Mouse (Mus musculus) G1E-ER4 (cell line): ENCODE data around the gene Alkbh4. TPM values are rescaled to one million over a fixed set of nuclear protein-coding genes. Genes with fewer than 3 reads are reported as not detected.

Experiments used
- GATA1 ChIP-seq: IDR thresholded peaks from one replicate; pipeline ENCODE4 v1.8.0; 2012; ENCODE audit warnings: low read length, inconsistent platforms
- polyA plus RNA-seq: library from polyadenylated mRNA; stranded (reverse); fragments of >175 nt; gene quantifications from 2 replicates; pipeline ENCODE4 v1.2.3, GENCODE M21; 2012

Gene Alkbh4
- polyA plus RNA-seq, 1 experiment, result 42.7 TPM

- TF ChIP-seq GATA1, result no peak
These were observed 33.9 kb downstream of the Alkbh4 start for GRCm38 (mm10) chr5:136169626-136170511.

DNA sequence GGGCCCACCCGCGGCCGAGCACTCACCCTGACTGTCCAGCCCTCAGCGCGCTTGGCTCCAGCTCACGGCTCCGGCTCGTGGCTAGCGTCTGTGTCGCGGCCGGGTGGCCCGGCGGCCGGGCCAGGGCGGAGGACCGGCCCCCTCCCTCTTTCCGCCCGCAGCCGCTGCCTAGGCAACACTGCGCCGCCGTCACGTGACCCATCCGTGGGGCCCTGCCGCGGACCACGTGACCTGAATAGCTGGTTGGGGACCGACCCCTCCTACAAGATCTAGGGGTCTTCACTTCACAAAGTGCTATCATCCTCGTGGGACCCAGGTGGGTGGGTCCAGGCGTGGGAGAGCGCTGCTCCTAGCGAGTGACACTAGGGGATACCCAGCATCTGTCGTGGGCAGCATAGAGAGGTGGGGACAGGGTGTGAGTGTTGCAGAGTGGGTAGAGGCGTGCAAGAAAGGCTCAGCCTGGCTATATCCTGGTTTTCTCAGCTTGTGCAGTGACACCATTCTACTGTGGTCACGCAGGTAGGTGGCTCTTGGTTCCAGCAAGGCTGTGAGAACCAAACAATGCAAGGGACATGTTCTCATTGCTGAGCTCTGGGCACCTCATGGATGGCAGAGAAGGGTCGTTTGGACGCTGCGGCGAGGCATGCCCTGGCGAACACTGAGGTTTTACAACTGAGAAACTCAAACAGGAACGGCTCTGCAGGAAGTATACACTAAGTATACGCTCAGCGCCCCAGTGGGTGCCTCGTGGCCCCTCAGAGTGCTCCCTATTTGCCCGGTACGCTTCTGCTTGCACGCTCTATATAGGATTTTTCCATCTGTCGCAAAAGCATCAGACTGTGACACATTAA, 34.8 kb downstream of the Alkbh4 start, which contains the start of gene Orai2:
TSS of gene Orai2 (minus strand) at position 202 of the 851 bp plus-strand sequence.
- TF ChIP-seq GATA1, result no peak

GRCm38 (mm10) chr5:136171363-136172341, 35.7 kb downstream of the Alkbh4 start:
- no peak for TF ChIP-seq GATA1

DNA sequence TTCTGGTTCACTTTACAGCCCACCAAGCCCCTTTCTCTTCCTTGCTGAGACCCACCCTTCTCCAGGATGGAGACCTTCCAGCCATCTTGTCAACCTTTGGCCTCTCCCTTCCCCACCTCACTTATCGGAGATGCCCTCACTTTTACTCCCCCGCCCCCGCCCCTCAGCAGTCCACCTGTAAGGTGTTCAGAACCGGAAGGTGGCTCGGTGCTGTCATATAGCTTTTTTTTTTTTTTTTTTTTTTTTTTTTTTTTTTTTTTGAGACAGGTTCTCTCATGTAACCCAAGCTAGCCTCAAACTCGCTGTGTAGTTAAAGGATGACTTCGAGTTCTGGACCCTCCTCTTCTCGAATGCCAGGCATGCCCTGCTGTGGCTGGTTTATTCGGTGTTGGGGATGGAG, 37.0 kb downstream of the Alkbh4 start:
- TF ChIP-seq GATA1, result no peak

DNA sequence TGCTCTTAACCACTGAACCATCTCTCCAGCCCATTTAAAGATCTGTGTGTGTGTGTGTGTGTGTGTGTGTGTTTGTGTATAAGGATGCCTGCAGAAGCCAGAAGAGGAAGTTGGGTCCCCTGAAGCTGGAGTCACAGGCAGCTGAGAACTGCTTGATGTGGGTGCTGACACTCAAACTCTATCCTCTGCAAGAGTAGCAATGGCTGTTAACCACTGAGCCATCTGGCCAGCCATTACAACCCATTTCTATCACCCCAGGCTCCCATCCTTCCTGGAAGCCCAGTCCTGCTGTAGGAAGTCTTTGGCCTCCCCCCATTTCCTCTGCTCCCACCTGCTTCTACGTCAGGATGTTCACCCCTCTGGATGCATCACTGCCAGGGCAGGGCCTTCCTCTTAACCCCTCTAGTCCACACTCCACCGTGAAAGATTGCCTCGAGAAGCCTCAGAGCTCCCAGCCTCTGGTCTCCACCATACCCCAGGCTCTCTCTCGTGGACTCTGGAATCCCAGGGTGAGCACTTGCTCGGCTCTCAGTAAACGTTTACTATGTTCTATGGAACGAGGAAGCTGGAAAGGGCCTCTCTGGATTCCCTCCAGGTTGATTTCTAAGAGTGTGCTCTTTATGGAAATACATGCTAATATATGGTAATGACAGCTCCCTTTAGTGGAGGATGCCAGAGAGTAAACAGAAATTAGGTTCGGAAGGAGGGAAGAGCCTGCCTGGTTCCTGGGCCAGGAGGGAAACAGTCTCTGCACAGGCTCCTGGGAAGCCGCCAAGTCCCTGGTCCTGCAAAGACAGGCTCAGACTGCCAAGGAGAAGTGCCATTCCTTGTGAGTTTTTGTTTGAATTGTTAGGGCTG, 37.9 kb downstream of the Alkbh4 start:
- no peak for TF ChIP-seq GATA1

DNA sequence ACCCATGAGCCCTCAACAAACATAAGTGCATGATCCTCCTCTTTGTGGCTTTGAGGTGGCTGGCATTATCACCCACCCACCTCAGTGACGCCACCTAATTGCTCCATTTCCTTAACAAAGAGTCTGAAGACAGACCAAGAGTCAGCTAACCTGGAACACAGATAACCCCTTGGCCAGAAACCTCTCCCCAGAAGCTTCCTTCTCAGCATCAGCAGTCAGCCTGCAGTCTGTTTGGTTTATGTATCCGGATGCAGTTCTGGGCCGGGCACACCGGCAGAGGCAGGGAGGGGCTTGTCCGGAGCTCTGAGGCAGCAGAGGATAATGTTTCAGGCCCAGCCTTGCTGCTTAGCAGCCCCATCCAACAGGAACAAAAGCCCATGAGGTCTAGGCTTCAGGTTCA, 43.6 kb downstream of the Alkbh4 start:
- no peak for TF ChIP-seq GATA1

DNA sequence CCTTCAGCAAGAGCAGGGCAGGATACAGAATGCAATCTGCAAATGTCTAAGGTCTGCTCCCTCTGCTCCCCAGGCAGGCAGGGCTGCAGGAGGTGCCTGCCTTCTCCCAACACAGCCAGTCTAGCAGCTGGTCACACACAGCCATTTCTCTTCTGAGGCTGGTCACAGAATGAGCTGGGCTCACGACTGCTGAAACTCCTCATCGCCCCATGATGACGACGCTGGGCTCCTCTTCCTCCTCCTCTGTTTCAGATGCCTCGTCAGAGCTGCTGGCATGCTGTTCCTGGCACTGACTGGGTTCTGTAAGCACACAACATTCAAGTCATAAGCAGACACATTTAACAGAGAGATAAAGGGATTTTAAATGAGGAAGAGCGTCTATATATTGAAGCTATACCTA, 45.3 kb downstream of the Alkbh4 start:
- no peak for TF ChIP-seq GATA1

DNA sequence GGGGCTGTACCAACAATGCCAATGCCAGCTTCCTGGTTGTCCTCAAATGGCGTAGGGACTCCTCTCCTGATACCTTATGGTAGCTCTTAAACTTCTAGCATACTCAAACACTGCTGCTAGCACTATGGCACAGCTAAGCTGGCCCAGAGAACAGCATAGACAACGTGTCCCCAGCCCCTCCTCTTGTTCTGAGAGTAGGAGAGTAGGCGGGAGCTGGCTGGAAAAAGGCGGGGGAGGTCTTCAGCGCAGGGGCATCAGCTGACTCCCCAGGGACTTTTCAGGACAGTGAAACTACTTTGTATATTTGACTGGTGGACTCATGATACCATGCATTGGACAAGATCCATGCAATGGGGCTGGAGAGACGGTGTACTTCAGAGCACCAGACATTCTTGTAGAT, 46.1 kb downstream of the Alkbh4 start:
- no peak for TF ChIP-seq GATA1

- peak; percentile 70 for TF ChIP-seq GATA1
These were observed 46.9 kb downstream of the Alkbh4 start for GRCm38 (mm10) chr5:136182830-136183229.

- TF ChIP-seq GATA1, result no peak
These were observed 47.8 kb downstream of the Alkbh4 start for GRCm38 (mm10) chr5:136183766-136184165.

GRCm38 (mm10) chr5:136186723-136187122, 50.8 kb downstream of the Alkbh4 start:
- TF ChIP-seq GATA1, result no peak

Other genes with a start within 250 kb of the Alkbh4 start
- not detected in 2 replicates for gene Hspb1, start 248.2 kb upstream of the Alkbh4 start, polyA plus RNA-seq
- 226 and 268 TPM in 2 replicates for gene Ywhag, start 201.5 kb upstream of the Alkbh4 start, polyA plus RNA-seq
- 2.6 and 3.9 TPM in 2 replicates for gene Ssc4d, start 161.6 kb upstream of the Alkbh4 start, polyA plus RNA-seq
- gene Zp3, start 156.0 kb upstream of the Alkbh4 start, polyA plus RNA-seq, result not detected in 2 replicates
- gene Dtx2, start 141.3 kb upstream of the Alkbh4 start, polyA plus RNA-seq, result 25.4 and 25.7 TPM in 2 replicates
- not detected in 2 replicates for gene Upk3b, start 97.7 kb upstream of the Alkbh4 start, polyA plus RNA-seq
- not detected in 2 replicates for gene Upk3bl, start 81.7 kb upstream of the Alkbh4 start, polyA plus RNA-seq
- 0.06 and 0.09 TPM in 2 replicates for gene Rasa4, start 52.2 kb upstream of the Alkbh4 start, polyA plus RNA-seq
- gene Polr2j, start 19.5 kb upstream of the Alkbh4 start, polyA plus RNA-seq, result 79.4 and 104 TPM in 2 replicates
- 141 and 143 TPM in 2 replicates for gene Lrwd1, start 72 bp upstream of the Alkbh4 start, polyA plus RNA-seq
- gene Orai2, start 34.6 kb downstream of the Alkbh4 start, polyA plus RNA-seq, result 29.7 and 30.4 TPM in 2 replicates
- gene Prkrip1, start 62.8 kb downstream of the Alkbh4 start, polyA plus RNA-seq, result 44.3 and 69.2 TPM in 2 replicates
- gene Sh2b2, start 110.4 kb downstream of the Alkbh4 start, polyA plus RNA-seq, result not detected in 2 replicates